Mouse (Mus musculus) liver, embryonic 11.5 days (tissue): Measurements from ENCODE around the gene Araf. TPM values are rescaled to one million over a fixed set of nuclear protein-coding genes. Genes with fewer than 3 reads are reported as not detected.
"Not testable (repeated sequence)": the region's sequence is repeated elsewhere in the genome, so short reads cannot be mapped to it uniquely, and the experiment has no call there.

Experiments used
- ATAC-seq: fragments of 200-750 bp; cut with Nextera tagmentation; replicated peaks from 2 replicates; pipeline ENCODE4 v1.8.0; 2017; ENCODE audit warnings: moderate number of reproducible peaks, mild to moderate bottlenecking, moderate TSS enrichment, moderate library complexity; ENCODE audit not compliant: low FRiP score
- DNase-seq: peaks from one replicate; pipeline ENCODE4 v3.0.0-alpha.2; 2017; ENCODE audit warnings: low spot score
- H3K27ac ChIP-seq: fragments of 300-500 bp; sonication (generic); 2 replicates; pipeline ENCODE4 v1.5.1; 2014; ENCODE audit warnings: mild to moderate bottlenecking, low read depth, low read length, control low read depth
- H3K27me3 ChIP-seq: fragments of 300-500 bp; sonication (generic); replicated peaks from 2 replicates; pipeline ENCODE4 v1.6.1; 2014; ENCODE audit warnings: low read length, mixed read lengths; ENCODE audit not compliant: control insufficient read depth, insufficient read depth
- H3K36me3 ChIP-seq: fragments of 300-500 bp; sonication (generic); 2 replicates; pipeline ENCODE4 v1.6.1; 2014; ENCODE audit warnings: mild to moderate bottlenecking, low read length, moderate library complexity, mixed read lengths; ENCODE audit not compliant: control insufficient read depth, insufficient read depth
- H3K4me1 ChIP-seq: fragments of 300-500 bp; sonication (generic); replicated peaks from 2 replicates; pipeline ENCODE4 v1.6.1; 2014; ENCODE audit warnings: low read length, mixed read lengths; ENCODE audit not compliant: control insufficient read depth, insufficient read depth
- H3K4me2 ChIP-seq: fragments of 300-500 bp; sonication (generic); 2 replicates; pipeline ENCODE4 v1.6.1; 2014; ENCODE audit warnings: mild to moderate bottlenecking, control low read depth, moderate library complexity
- H3K4me3 ChIP-seq: fragments of 300-500 bp; sonication (generic); 2 replicates; pipeline ENCODE4 v1.5.1; 2014; ENCODE audit warnings: low read depth, low read length, control low read depth
- H3K9ac ChIP-seq: fragments of 300-500 bp; sonication (generic); 2 replicates; pipeline ENCODE4 v1.6.1; 2014; ENCODE audit warnings: low read depth, low read length, control low read depth
- H3K9me3 ChIP-seq: fragments of 300-500 bp; sonication (generic); 2 replicates; pipeline ENCODE4 v1.6.1; 2016; ENCODE audit warnings: low read length, inconsistent platforms, mixed read lengths; ENCODE audit not compliant: control insufficient read depth
- WGBS: fragments of 180-500 bp; shearing (Covaris S2); extraction: QIAGEN DNeasy Blood & Tissue Kit; methylation state at CpG from one replicate; pipeline ENCODE4 v1.1.7; 2014; 5-methylcytosine and 5-hydroxymethylcytosine counted together
- polyA plus RNA-seq: library from polyadenylated mRNA; unstranded; fragments of >200 nt; fragmentation: Nextera tagmentation; extraction: Ambion mirVana; gene quantifications from 2 replicates; pipeline ENCODE4 v1.2.1, GENCODE M21; 2014

Araf gene
- polyA plus RNA-seq, 1 experiment from 2014 or later, result 83.7 TPM

DNA sequence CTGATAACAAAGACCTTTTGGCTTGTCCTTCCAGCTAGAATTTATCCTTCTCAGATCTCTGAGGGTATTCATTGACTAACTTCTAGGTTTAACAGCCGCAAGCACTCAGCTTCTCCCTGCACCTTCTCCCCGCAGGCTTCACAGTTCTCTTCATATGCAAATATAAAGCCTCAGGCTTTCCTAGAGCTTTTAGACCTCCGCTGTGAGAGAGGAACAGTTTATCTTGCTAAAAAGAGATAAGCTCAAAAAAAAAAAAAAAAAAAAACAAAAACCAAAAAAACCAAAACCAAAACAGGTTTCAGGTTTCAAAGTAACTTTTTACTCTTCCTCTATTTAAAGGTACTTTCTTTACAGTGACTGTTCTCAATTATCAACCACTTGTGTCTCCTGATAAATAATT, 5.2 kb upstream of the Araf start:
- H3K4me2 ChIP-seq, result no peak overlapping the region
- DNase-seq (no peak), ATAC-seq (no peak)
- H3K36me3 ChIP-seq, result no peaks in the 10 kb centered on the region
- no peaks in the 10 kb centered on the region for H3K27me3 ChIP-seq
- no peak overlapping the region for H3K9ac ChIP-seq
- H3K4me1 ChIP-seq, result no peaks in the 10 kb centered on the region
- H3K27ac ChIP-seq, result no peak overlapping the region; the same call in 1 of the 2 replicates
- H3K4me3 ChIP-seq, result no peak overlapping the region
- WGBS, result 24% methylated on average over 3 of the region's 3 CpGs
- H3K9me3 ChIP-seq, result no peaks in the 10 kb centered on the region

GRCm38 (mm10) chrX:20793230-20793629, 4.4 kb upstream of the Araf start:
- Histone ChIP-seq H3K4me3 (no peak overlapping the region), H3K9me3 (no peaks in the 10 kb centered on the region), H3K27me3 (no peaks in the 10 kb centered on the region), H3K36me3 (no peaks in the 10 kb centered on the region), H3K4me1 (no peaks in the 10 kb centered on the region), H3K9ac (no peak overlapping the region), H3K27ac (no peak overlapping the region), H3K4me2 (no peak overlapping the region)
- no peak for DNase-seq
- no peak for ATAC-seq
- 60% methylated on average over 7 of the region's 7 CpGs for WGBS

GRCm38 (mm10) chrX:20794229-20794628, 3.4 kb upstream of the Araf start:
- DNase-seq (no peak), ATAC-seq (no peak)
- Histone ChIP-seq H3K27me3 (no peaks in the 10 kb centered on the region), H3K4me3 (no peak overlapping the region), H3K9me3 (no peaks in the 10 kb centered on the region), H3K9ac (no peak overlapping the region), H3K4me1 (no peaks in the 10 kb centered on the region), H3K36me3 (no peaks in the 10 kb centered on the region), H3K4me2 (no peak overlapping the region), H3K27ac (no peak overlapping the region)
- WGBS, result 46% methylated on average over 5 of the region's 5 CpGs

DNA sequence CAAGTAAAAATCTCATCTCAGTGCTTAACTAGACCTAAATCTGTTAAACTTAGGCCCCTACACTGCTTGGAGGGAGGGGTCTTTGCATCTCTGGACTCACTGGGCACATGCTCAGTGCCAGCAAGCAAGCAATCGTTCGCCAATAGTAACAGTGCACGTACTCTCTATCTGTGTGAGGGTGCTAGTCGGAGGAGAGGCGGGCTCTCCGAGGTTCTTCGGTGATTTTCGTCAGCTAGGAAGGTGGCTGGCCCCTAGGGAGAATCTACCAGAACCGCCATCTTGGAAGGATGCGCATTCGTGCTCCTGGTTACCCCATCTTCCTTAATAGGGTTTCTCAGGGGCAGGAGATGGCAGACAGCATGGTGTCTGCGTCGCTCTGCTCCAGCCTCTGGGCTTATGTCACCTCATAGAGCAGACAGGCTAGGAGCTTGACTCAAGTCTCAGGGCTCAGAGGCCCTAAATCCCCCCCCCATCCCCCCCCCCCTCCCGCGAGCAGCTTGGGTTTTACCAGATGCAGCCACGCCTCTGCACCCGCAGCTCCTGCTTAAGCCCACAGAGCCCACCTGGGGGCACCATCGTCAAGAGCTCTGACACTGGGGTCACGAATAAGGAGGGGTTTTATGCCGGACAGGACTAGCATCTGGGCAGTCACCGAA, 655 bp downstream of the Araf start:
- Histone ChIP-seq H3K27me3 (no peaks in the 10 kb centered on the region), H3K27ac (peak overlapping the region; percentile 89), H3K4me1 (no peaks in the 10 kb centered on the region), H3K4me2 (peak overlapping the region; percentile 66), H3K9me3 (no peaks in the 10 kb centered on the region), H3K36me3 (no peaks in the 10 kb centered on the region), H3K9ac (peak overlapping the region; percentile 67), H3K4me3 (peak overlapping the region; percentile 52)
- peak; percentile 67 for DNase-seq
- ATAC-seq, result peak; percentile 96
- 14% methylated on average over 17 of the region's 21 CpGs for WGBS

GRCm38 (mm10) chrX:20798797-20799147, 1.2 kb downstream of the Araf start:
- ATAC-seq (peak; percentile 11; the same call in 1 of the 2 replicates), DNase-seq (no peak)
- Histone ChIP-seq H3K4me1 (no peaks in the 10 kb centered on the region), H3K36me3 (no peaks in the 10 kb centered on the region), H3K9ac (peak overlapping the region; percentile 67), H3K9me3 (no peaks in the 10 kb centered on the region), H3K4me2 (peak overlapping the region; percentile 66), H3K27me3 (no peaks in the 10 kb centered on the region), H3K27ac (peak overlapping the region; percentile 89), H3K4me3 (peak overlapping the region; percentile 52)
- WGBS, result 19% methylated on average over 7 of the region's 7 CpGs

DNA sequence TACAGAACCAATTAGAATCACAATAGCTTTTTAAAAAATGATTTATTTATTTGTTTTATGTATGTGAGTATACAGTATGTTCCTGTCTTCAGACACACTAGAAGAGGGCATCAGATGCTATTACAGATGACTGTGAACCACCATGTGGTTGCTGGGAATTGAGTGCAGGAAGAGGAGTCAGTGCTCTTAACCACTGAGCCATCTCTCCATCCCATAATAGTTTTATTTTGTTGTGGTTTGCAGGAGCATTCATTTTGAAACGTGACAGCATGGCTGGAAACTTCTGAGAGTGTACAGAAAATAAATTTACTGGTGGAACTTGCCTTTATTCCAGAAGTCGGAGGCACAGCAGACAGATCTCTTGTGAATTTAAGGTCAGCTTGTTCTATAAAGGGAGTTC, 3.8 kb downstream of the Araf start:
- WGBS, result 69% methylated on average over 2 of the region's 2 CpGs
- no peaks in the 10 kb centered on the region for H3K4me1 ChIP-seq
- H3K27ac ChIP-seq, result no peak overlapping the region
- H3K4me2 ChIP-seq, result no peak overlapping the region
- no peaks in the 10 kb centered on the region for H3K27me3 ChIP-seq
- no peak overlapping the region for H3K4me3 ChIP-seq
- H3K9ac ChIP-seq, result no peak overlapping the region
- no peak for ATAC-seq
- H3K9me3 ChIP-seq, result no peaks in the 10 kb centered on the region
- no peak for DNase-seq
- H3K36me3 ChIP-seq, result no peaks in the 10 kb centered on the region

GRCm38 (mm10) chrX:20804301-20804700, 6.7 kb downstream of the Araf start:
- not testable (repeated sequence) for DNase-seq, H3K4me1 ChIP-seq, H3K4me2 ChIP-seq, H3K9me3 ChIP-seq, H3K4me3 ChIP-seq, H3K27ac ChIP-seq, H3K9ac ChIP-seq, ATAC-seq, H3K36me3 ChIP-seq, H3K27me3 ChIP-seq
- 25% methylated on average over 1 of the region's 1 CpGs for WGBS

DNA sequence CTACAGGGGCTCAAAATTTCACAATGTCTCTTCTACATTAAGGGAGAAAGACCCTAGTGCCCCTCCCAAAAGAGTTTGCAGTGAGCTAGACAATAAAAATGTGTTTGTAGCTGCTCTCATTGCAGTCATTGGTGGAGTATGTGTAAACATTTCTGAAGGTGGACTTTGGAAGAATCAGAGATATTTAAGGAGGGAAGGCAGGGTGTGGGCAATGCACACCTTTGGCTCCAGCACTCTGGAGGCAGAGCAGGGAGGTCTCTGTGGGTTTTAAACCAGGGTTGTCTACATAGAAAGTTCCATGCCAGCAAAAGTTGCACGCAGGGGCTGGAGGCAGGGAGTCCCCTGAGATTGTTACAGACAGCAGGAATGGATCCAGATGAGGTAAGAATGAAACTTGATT, 8.7 kb downstream of the Araf start:
- Histone ChIP-seq H3K9me3 (no peaks in the 10 kb centered on the region), H3K4me1 (no peaks in the 10 kb centered on the region), H3K27me3 (no peaks in the 10 kb centered on the region), H3K36me3 (no peaks in the 10 kb centered on the region), H3K4me3 (no peak overlapping the region), H3K27ac (no peak overlapping the region), H3K4me2 (no peak overlapping the region), H3K9ac (no peak overlapping the region)
- no peak for DNase-seq
- no peak for ATAC-seq
- 79% methylated on average over 1 of the region's 1 CpGs for WGBS

DNA sequence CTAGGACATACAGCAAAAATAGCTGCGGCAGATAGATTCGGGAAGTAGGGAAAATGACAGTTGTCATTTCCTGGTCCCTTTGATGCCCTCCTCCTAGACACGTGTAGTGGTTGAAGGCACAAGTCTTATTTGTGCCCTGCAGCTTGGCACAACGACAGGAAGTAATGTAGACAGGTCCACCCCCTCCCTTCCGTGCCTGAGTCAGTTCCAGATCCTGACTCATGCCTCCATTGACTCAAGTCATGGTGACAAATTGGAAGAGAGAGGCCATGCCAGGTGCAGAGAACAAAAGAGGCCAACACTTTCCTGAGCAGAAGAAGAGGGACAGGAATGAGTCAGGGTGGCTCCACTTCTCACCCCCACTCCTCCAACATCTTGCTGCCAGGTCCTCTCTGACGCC, 19.4 kb downstream of the Araf start:
- Histone ChIP-seq H3K4me2 (no peak overlapping the region), H3K36me3 (no peaks in the 10 kb centered on the region), H3K4me3 (no peak overlapping the region), H3K4me1 (peaks cover 4% of the 10 kb centered on the region; the same call in 1 of the 2 replicates), H3K27me3 (no peaks in the 10 kb centered on the region), H3K27ac (no peak overlapping the region), H3K9ac (no peak overlapping the region), H3K9me3 (no peaks in the 10 kb centered on the region)
- ATAC-seq, result no peak
- WGBS, result 58% methylated on average over 6 of the region's 6 CpGs
- no peak for DNase-seq
